Mouse (Mus musculus): ENCODE measurements around the gene Pde8b. TPM values are rescaled to one million over a fixed set of nuclear protein-coding genes. Genes with fewer than 3 reads are reported as not detected.

The Pde8b gene
- polyA plus RNA-seq, 1 experiment from 2014 or later, result 2.4 TPM

DNA sequence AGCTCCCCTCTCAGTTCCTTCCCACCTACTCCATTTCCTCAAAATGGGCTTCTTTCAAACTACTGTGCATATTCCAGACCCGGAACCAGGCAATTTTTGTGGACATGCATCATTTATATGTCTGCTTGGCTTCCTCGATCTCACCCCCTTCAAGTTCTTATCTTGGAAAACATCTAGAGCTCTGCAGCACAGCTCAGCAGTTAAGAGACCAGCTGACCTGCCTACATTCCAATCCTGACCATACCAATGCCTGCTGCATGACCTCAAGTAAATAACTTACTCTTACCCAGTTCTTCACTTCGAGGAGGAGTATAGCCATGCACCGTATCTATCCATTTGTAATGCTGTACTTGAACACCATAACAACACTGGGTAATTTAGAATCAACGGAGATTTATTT is 58.2 kb downstream of the Pde8b start:
- Histone ChIP-seq H3K27ac (no peak overlapping the region), H3K36me3 (ENCODE audit: inconsistent target) (no peaks in the 10 kb centered on the region), H3K4me3 (ENCODE audit: inconsistent target) (no peak overlapping the region), H3K79me2 (ENCODE audit: inconsistent target) (no peaks in the 10 kb centered on the region)
- WGBS (ENCODE audit: missing documents), result 87% methylated on average over 5 of the region's 5 CpGs

DNA sequence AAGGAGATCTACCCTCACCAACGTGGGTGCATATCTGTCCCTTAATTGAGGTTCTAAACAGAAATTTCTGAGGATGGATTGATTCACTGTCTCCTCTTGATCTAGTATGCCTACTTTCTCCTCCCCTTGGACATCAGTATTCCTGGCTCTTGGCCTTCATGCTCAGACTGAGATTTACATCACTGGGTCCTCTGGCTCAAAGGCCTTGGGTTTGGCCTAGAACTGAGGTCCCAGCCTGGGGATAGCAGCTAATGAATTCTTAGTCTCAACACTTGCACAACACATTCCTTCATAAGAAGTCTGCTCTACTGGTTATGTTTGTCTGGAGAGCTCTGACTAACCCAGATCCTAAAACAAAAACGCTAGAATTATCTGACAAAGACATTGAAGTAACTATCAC is 61.0 kb downstream of the Pde8b start:
- Histone ChIP-seq H3K4me3 (ENCODE audit: inconsistent target) (no peak overlapping the region), H3K79me2 (ENCODE audit: inconsistent target) (no peaks in the 10 kb centered on the region), H3K36me3 (ENCODE audit: inconsistent target) (no peaks in the 10 kb centered on the region), H3K27ac (no peak overlapping the region)
- 89% methylated on average over 2 of the region's 2 CpGs for WGBS (ENCODE audit: missing documents)

GRCm38 (mm10) chr13:95187153-95187665 is 62.9 kb downstream of the Pde8b start:
- H3K79me2 ChIP-seq (ENCODE audit: inconsistent target), result no peaks in the 10 kb centered on the region
- WGBS (ENCODE audit: missing documents), result 92% methylated on average over 5 of the region's 5 CpGs

GRCm38 (mm10) chr13:95186741-95187035 is 63.4 kb downstream of the Pde8b start:
- H3K4me3 ChIP-seq (ENCODE audit: inconsistent target), result no peak overlapping the region
- no peaks in the 10 kb centered on the region for H3K36me3 ChIP-seq (ENCODE audit: inconsistent target)
- 78% methylated on average over 4 of the region's 4 CpGs for WGBS (ENCODE audit: missing documents)
- no peaks in the 10 kb centered on the region for H3K79me2 ChIP-seq (ENCODE audit: inconsistent target)
- no peak overlapping the region for H3K27ac ChIP-seq

More at GRCm38 (mm10) chr13:95187153-95187665, 62.9 kb downstream of the Pde8b start:
- Histone ChIP-seq H3K36me3 (ENCODE audit: inconsistent target) (no peaks in the 10 kb centered on the region), H3K27ac (no peak overlapping the region), H3K4me3 (ENCODE audit: inconsistent target) (no peak overlapping the region)

- Histone ChIP-seq H3K36me3 (ENCODE audit: inconsistent target) (no peaks in the 10 kb centered on the region), H3K4me3 (ENCODE audit: inconsistent target) (no peak overlapping the region), H3K79me2 (ENCODE audit: inconsistent target) (no peaks in the 10 kb centered on the region), H3K27ac (no peak overlapping the region)
- WGBS (ENCODE audit: missing documents), result 55% methylated on average over 10 of the region's 10 CpGs
Measured at GRCm38 (mm10) chr13:95185891-95186740, 64.0 kb downstream of the Pde8b start.

- Histone ChIP-seq H3K36me3 (ENCODE audit: inconsistent target) (no peaks in the 10 kb centered on the region), H3K27ac (no peak overlapping the region), H3K4me3 (ENCODE audit: inconsistent target) (no peak overlapping the region), H3K79me2 (ENCODE audit: inconsistent target) (no peaks in the 10 kb centered on the region)
- 94% methylated on average over 2 of the region's 2 CpGs for WGBS (ENCODE audit: missing documents)
Measured at GRCm38 (mm10) chr13:95183686-95184085, 66.5 kb downstream of the Pde8b start.

- Histone ChIP-seq H3K4me3 (ENCODE audit: inconsistent target) (no peak overlapping the region), H3K27ac (no peak overlapping the region), H3K79me2 (ENCODE audit: inconsistent target) (no peaks in the 10 kb centered on the region), H3K36me3 (ENCODE audit: inconsistent target) (no peaks in the 10 kb centered on the region)
- WGBS (ENCODE audit: missing documents), result 97% methylated on average over 2 of the region's 2 CpGs
Measured at GRCm38 (mm10) chr13:95180208-95180607, 69.9 kb downstream of the Pde8b start.

GRCm38 (mm10) chr13:95177326-95177725 is 72.8 kb downstream of the Pde8b start:
- Histone ChIP-seq H3K27ac (no peak overlapping the region), H3K79me2 (ENCODE audit: inconsistent target) (no peaks in the 10 kb centered on the region), H3K36me3 (ENCODE audit: inconsistent target) (no peaks in the 10 kb centered on the region), H3K4me3 (ENCODE audit: inconsistent target) (no peak overlapping the region)
- 67% methylated on average over 9 of the region's 9 CpGs for WGBS (ENCODE audit: missing documents)

DNA sequence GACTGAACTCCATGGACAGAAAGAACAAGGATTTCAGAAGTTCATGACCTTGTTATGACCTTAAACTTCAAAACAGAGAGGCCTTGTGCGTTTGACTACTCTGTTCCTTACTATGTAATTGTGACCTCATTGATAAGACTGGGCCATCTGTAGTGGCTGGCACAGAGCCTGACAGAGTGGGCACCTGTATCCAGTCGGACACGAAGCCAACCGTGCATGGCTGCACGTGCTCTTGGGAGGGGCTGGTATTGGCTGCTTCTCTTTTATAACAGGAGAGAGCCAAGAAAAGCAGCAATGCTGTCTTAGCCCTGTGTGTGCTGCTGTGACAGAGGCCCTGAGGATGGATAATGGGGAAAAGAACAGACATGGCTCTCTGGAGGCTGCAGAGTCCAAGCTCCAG is 73.7 kb downstream of the Pde8b start:
- Histone ChIP-seq H3K4me3 (ENCODE audit: inconsistent target) (no peak overlapping the region), H3K27ac (no peak overlapping the region), H3K79me2 (ENCODE audit: inconsistent target) (no peaks in the 10 kb centered on the region), H3K36me3 (ENCODE audit: inconsistent target) (no peaks in the 10 kb centered on the region)
- 91% methylated on average over 5 of the region's 5 CpGs for WGBS (ENCODE audit: missing documents)

DNA sequence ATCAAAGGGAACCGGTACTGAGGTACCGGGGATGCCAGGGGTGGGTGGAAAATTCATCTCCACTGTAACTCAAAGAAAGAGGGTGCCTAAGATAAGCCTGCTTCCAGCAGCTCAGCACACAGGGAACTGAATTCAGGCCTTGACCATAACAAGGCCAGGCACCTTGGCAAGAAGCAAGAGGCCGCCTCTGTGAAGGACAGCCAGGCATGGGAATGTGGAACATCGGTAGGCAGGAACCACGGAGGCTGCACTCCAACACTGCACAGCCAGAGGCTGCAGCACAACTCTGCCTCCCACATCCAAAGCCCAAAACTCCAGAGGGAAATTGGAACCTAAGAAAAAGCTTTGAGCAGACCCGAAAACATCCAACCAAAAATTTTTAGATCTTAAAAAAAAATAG is 75.9 kb downstream of the Pde8b start:
- Histone ChIP-seq H3K36me3 (ENCODE audit: inconsistent target) (no peaks in the 10 kb centered on the region), H3K79me2 (ENCODE audit: inconsistent target) (no peaks in the 10 kb centered on the region), H3K27ac (no peak overlapping the region), H3K4me3 (ENCODE audit: inconsistent target) (no peak overlapping the region)
- WGBS (ENCODE audit: missing documents), result 91% methylated on average over 6 of the region's 6 CpGs

- Histone ChIP-seq H3K36me3 (ENCODE audit: inconsistent target) (no peaks in the 10 kb centered on the region), H3K27ac (no peak overlapping the region), H3K79me2 (ENCODE audit: inconsistent target) (no peaks in the 10 kb centered on the region), H3K4me3 (ENCODE audit: inconsistent target) (no peak overlapping the region)
- WGBS (ENCODE audit: missing documents), result 94% methylated on average over 4 of the region's 4 CpGs
Measured at GRCm38 (mm10) chr13:95172346-95172745, 77.8 kb downstream of the Pde8b start.

GRCm38 (mm10) chr13:95160211-95160610 is 89.9 kb downstream of the Pde8b start:
- WGBS (ENCODE audit: missing documents), result 89% methylated on average over 3 of the region's 3 CpGs
- Histone ChIP-seq H3K4me3 (ENCODE audit: inconsistent target) (no peak overlapping the region), H3K79me2 (ENCODE audit: inconsistent target) (no peaks in the 10 kb centered on the region), H3K27ac (no peak overlapping the region), H3K36me3 (ENCODE audit: inconsistent target) (no peaks in the 10 kb centered on the region)

GRCm38 (mm10) chr13:95158986-95159385 is 91.2 kb downstream of the Pde8b start:
- Histone ChIP-seq H3K79me2 (ENCODE audit: inconsistent target) (no peaks in the 10 kb centered on the region), H3K4me3 (ENCODE audit: inconsistent target) (no peak overlapping the region), H3K36me3 (ENCODE audit: inconsistent target) (no peaks in the 10 kb centered on the region), H3K27ac (no peak overlapping the region)
- WGBS (ENCODE audit: missing documents), result 91% methylated on average over 7 of the region's 7 CpGs

DNA sequence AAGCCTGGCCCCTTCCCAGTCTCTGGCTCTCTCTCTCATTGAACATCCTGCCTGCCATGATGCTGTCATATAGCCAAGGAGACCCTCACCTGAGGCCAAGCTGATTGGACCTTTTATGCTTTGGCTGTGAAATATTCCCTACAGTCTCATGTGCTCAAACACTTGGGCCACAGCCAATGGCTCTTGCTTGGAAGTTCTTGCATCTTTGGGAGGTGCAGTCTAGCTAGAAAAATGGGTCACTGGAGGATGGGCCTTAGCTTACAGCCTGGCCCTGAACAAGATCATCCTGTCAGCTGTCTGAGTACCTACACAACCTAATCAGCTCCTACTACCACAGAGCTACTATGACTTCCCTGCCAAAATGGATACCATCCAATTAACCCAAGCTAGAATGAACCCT is 105.4 kb downstream of the Pde8b start:
- H3K79me2 ChIP-seq (ENCODE audit: inconsistent target), result no peaks in the 10 kb centered on the region
- no peak overlapping the region for H3K27ac ChIP-seq
- H3K4me3 ChIP-seq (ENCODE audit: inconsistent target), result no peak overlapping the region
- no peaks in the 10 kb centered on the region for H3K36me3 ChIP-seq (ENCODE audit: inconsistent target)

GRCm38 (mm10) chr13:95140460-95141079 is 109.6 kb downstream of the Pde8b start:
- H3K36me3 ChIP-seq (ENCODE audit: inconsistent target), result no peaks in the 10 kb centered on the region
- H3K79me2 ChIP-seq (ENCODE audit: inconsistent target), result no peaks in the 10 kb centered on the region
- H3K4me3 ChIP-seq (ENCODE audit: inconsistent target), result no peak overlapping the region
- no peak overlapping the region for H3K27ac ChIP-seq
- WGBS (ENCODE audit: missing documents), result 95% methylated on average over 4 of the region's 4 CpGs
